Mouse (Mus musculus) gastrocnemius, adult 18-20 months (tissue): Measurements from ENCODE around the gene Zscan2. TPM values are rescaled to one million over a fixed set of nuclear protein-coding genes. Genes with fewer than 3 reads are reported as not detected.

Source experiments
- DNase-seq: peaks from one replicate; pipeline ENCODE4 v3.0.0; 2021; ENCODE audit warnings: low spot score
- total RNA-seq, 2 experiments: library from RNA; stranded (reverse); gene quantifications; 2 replicates each; pipeline ENCODE4 v1.2.3; 2021

Gene Zscan2
- total RNA-seq, 2 experiments from 2014 or later, result 1.5 to 2.1 TPM

- no peak for DNase-seq
These were observed 17.5 kb upstream of the Zscan2 start for GRCm38 (mm10) chr7:80843176-80843575.

- DNase-seq, result no peak
These were observed 16.6 kb upstream of the Zscan2 start for GRCm38 (mm10) chr7:80843910-80844640.

GRCm38 (mm10) chr7:80844691-80845090 is 16.0 kb upstream of the Zscan2 start:
- no peak for DNase-seq

- DNase-seq, result peak; percentile 32
These were observed 15.0 kb upstream of the Zscan2 start for GRCm38 (mm10) chr7:80845621-80846279.

- no peak for DNase-seq
These were observed 14.4 kb upstream of the Zscan2 start for GRCm38 (mm10) chr7:80846280-80846678.

- DNase-seq, result no peak
These were observed 14.0 kb upstream of the Zscan2 start for GRCm38 (mm10) chr7:80846709-80847108.

- no peak for DNase-seq
These were observed 11.5 kb upstream of the Zscan2 start for GRCm38 (mm10) chr7:80849267-80849666.

- peak; percentile 53 for DNase-seq
These were observed 11.0 kb upstream of the Zscan2 start for GRCm38 (mm10) chr7:80849710-80850109.

- DNase-seq, result no peak
These were observed 10.2 kb upstream of the Zscan2 start for GRCm38 (mm10) chr7:80850520-80850919.

- no peak for DNase-seq
These were observed 7.5 kb upstream of the Zscan2 start for GRCm38 (mm10) chr7:80853218-80853617.

- no peak for DNase-seq
These were observed 5.4 kb upstream of the Zscan2 start for GRCm38 (mm10) chr7:80855316-80855715.

GRCm38 (mm10) chr7:80857181-80857580 is 3.5 kb upstream of the Zscan2 start:
- peak; percentile 81 for DNase-seq

- peak; percentile 37 for DNase-seq
These were observed 493 bp upstream of the Zscan2 start for GRCm38 (mm10) chr7:80860227-80860626.

GRCm38 (mm10) chr7:80862475-80862874 is 1.8 kb downstream of the Zscan2 start:
- no peak for DNase-seq

- DNase-seq, result no peak
These were observed 2.8 kb downstream of the Zscan2 start for GRCm38 (mm10) chr7:80863520-80863919.

- DNase-seq, result no peak
These were observed 3.4 kb downstream of the Zscan2 start for GRCm38 (mm10) chr7:80864151-80864550.

GRCm38 (mm10) chr7:80864831-80865230 is 4.1 kb downstream of the Zscan2 start:
- DNase-seq, result no peak

- no peak for DNase-seq
These were observed 4.8 kb downstream of the Zscan2 start for GRCm38 (mm10) chr7:80865521-80865920.

- no peak for DNase-seq
These were observed 5.9 kb downstream of the Zscan2 start for GRCm38 (mm10) chr7:80866514-80867147.

GRCm38 (mm10) chr7:80868686-80869085 is 8.0 kb downstream of the Zscan2 start:
- DNase-seq, result no peak

GRCm38 (mm10) chr7:80873038-80873437 is 12.3 kb downstream of the Zscan2 start:
- DNase-seq, result no peak

- no peak for DNase-seq
These were observed 12.9 kb downstream of the Zscan2 start for GRCm38 (mm10) chr7:80873631-80874030.

- DNase-seq, result no peak
These were observed 15.0 kb downstream of the Zscan2 start for GRCm38 (mm10) chr7:80875727-80876126.
